Mouse (Mus musculus): ENCODE measurements around the gene Myocd. TPM values are rescaled to one million over a fixed set of nuclear protein-coding genes. Genes with fewer than 3 reads are reported as not detected.

Myocd gene
- 0.08 and 0.38 TPM in 2 replicates for total RNA-seq (2014; rRNA removed)
- polyA plus RNA-seq (2015; fragmentation: Nextera tagmentation; extraction: Ambion mirVana): 0.07 and 0.08 TPM in 2 replicates

GRCm38 (mm10) chr11:65269851-65270473, at the start of gene Myocd:
TSS of gene Myocd (minus strand) at chr11:65269989.
- Histone ChIP-seq H3K4me2 (ENCODE audit: low read depth) (peak within 1 kb of the TSS; percentile 88), H3K9me3 (ENCODE audit: low read length) (no peaks in the 10 kb centered on the region), H3K9ac (peak within 1 kb of the TSS; percentile 35; the same call in 1 of the 2 replicates), H3K36me3 (ENCODE audit: insufficient read depth) (no peaks in the 10 kb centered on the region), H3K27ac (ENCODE audit: low read depth, low read length) (no peak within 1 kb of the TSS), H3K27me3 (ENCODE audit: insufficient read depth, low read length) (no peaks in the 10 kb centered on the region; the same call in 1 of the 2 replicates), H3K4me3 (ENCODE audit: low read depth, low read length) (peak within 1 kb of the TSS; percentile 38), H3K4me1 (ENCODE audit: insufficient read depth) (0 out of 2 replicates have a peak, but pooled peaks cover 4% of the 10 kb centered on the region)
- DNase-seq: peak; percentile 48
- 1% methylated on average over 36 of the region's 37 CpGs for WGBS
- ATAC-seq: peak; percentile 58
- TF ChIP-seq CTCF (IDR thresholded peaks at IDR 0.05; ENCODE audit: low read depth): no peak

GRCm38 (mm10) chr11:65303824-65304223, 34.0 kb upstream of the Myocd start:
- no peak for ATAC-seq
- Histone ChIP-seq H3K36me3 (ENCODE audit: insufficient read depth) (no peaks in the 10 kb centered on the region), H3K4me3 (ENCODE audit: low read depth, low read length) (no peak overlapping the region), H3K9ac (no peak overlapping the region), H3K9me3 (ENCODE audit: low read length) (no peaks in the 10 kb centered on the region), H3K27me3 (ENCODE audit: insufficient read depth, low read length) (no peaks in the 10 kb centered on the region), H3K4me2 (ENCODE audit: low read depth) (no peak overlapping the region), H3K27ac (ENCODE audit: low read depth, low read length) (no peak overlapping the region), H3K4me1 (ENCODE audit: insufficient read depth) (no peaks in the 10 kb centered on the region)
- no peak for TF ChIP-seq CTCF (IDR thresholded peaks at IDR 0.05; ENCODE audit: low read depth)
- no peak for DNase-seq
- WGBS: 81% methylated on average over 3 of the region's 3 CpGs

GRCm38 (mm10) chr11:65294128-65294833, 24.5 kb upstream of the Myocd start:
- no peak for DNase-seq
- no peak for TF ChIP-seq CTCF (IDR thresholded peaks at IDR 0.05; ENCODE audit: low read depth)
- Histone ChIP-seq H3K9me3 (ENCODE audit: low read length) (no peaks in the 10 kb centered on the region), H3K36me3 (ENCODE audit: insufficient read depth) (no peaks in the 10 kb centered on the region), H3K4me2 (ENCODE audit: low read depth) (no peak overlapping the region), H3K27ac (ENCODE audit: low read depth, low read length) (no peak overlapping the region), H3K9ac (no peak overlapping the region), H3K4me3 (ENCODE audit: low read depth, low read length) (no peak overlapping the region), H3K4me1 (ENCODE audit: insufficient read depth) (no peaks in the 10 kb centered on the region), H3K27me3 (ENCODE audit: insufficient read depth, low read length) (no peaks in the 10 kb centered on the region)
- no peak for ATAC-seq
- WGBS: 86% methylated on average over 10 of the region's 10 CpGs

GRCm38 (mm10) chr11:65292994-65293393, 23.2 kb upstream of the Myocd start:
- ATAC-seq (no peak), DNase-seq (no peak)
- H3K27ac ChIP-seq (ENCODE audit: low read depth, low read length): no peak overlapping the region
- no peak overlapping the region for H3K9ac ChIP-seq
- no peak for TF ChIP-seq CTCF (IDR thresholded peaks at IDR 0.05; ENCODE audit: low read depth)
- no peaks in the 10 kb centered on the region for H3K9me3 ChIP-seq (ENCODE audit: low read length)
- H3K4me2 ChIP-seq (ENCODE audit: low read depth): no peak overlapping the region
- no peaks in the 10 kb centered on the region for H3K4me1 ChIP-seq (ENCODE audit: insufficient read depth)
- H3K27me3 ChIP-seq (ENCODE audit: insufficient read depth, low read length): no peaks in the 10 kb centered on the region
- H3K4me3 ChIP-seq (ENCODE audit: low read depth, low read length): no peak overlapping the region
- no peaks in the 10 kb centered on the region for H3K36me3 ChIP-seq (ENCODE audit: insufficient read depth)

GRCm38 (mm10) chr11:65287706-65288105, 17.9 kb upstream of the Myocd start:
- no peak overlapping the region for H3K4me3 ChIP-seq (ENCODE audit: low read depth, low read length)
- no peaks in the 10 kb centered on the region for H3K4me1 ChIP-seq (ENCODE audit: insufficient read depth)
- H3K27me3 ChIP-seq (ENCODE audit: insufficient read depth, low read length): no peaks in the 10 kb centered on the region
- TF ChIP-seq CTCF (IDR thresholded peaks at IDR 0.05; ENCODE audit: low read depth): no peak
- H3K36me3 ChIP-seq (ENCODE audit: insufficient read depth): no peaks in the 10 kb centered on the region
- DNase-seq (no peak), ATAC-seq (no peak)
- H3K4me2 ChIP-seq (ENCODE audit: low read depth): no peak overlapping the region
- no peaks in the 10 kb centered on the region for H3K9me3 ChIP-seq (ENCODE audit: low read length)
- no peak overlapping the region for H3K27ac ChIP-seq (ENCODE audit: low read depth, low read length)
- 68% methylated on average over 8 of the region's 8 CpGs for WGBS
- no peak overlapping the region for H3K9ac ChIP-seq

GRCm38 (mm10) chr11:65286211-65286610, 16.4 kb upstream of the Myocd start:
- no peaks in the 10 kb centered on the region for H3K27me3 ChIP-seq (ENCODE audit: insufficient read depth, low read length)
- H3K4me3 ChIP-seq (ENCODE audit: low read depth, low read length): no peak overlapping the region
- H3K36me3 ChIP-seq (ENCODE audit: insufficient read depth): no peaks in the 10 kb centered on the region
- H3K9me3 ChIP-seq (ENCODE audit: low read length): no peaks in the 10 kb centered on the region
- no peak overlapping the region for H3K4me2 ChIP-seq (ENCODE audit: low read depth)
- H3K4me1 ChIP-seq (ENCODE audit: insufficient read depth): no peaks in the 10 kb centered on the region
- no peak overlapping the region for H3K27ac ChIP-seq (ENCODE audit: low read depth, low read length)
- DNase-seq (no peak), ATAC-seq (no peak)
- TF ChIP-seq CTCF (IDR thresholded peaks at IDR 0.05; ENCODE audit: low read depth): no peak
- 87% methylated on average over 2 of the region's 2 CpGs for WGBS
- no peak overlapping the region for H3K9ac ChIP-seq

- no peak overlapping the region for H3K4me2 ChIP-seq (ENCODE audit: low read depth)
- no peaks in the 10 kb centered on the region for H3K36me3 ChIP-seq (ENCODE audit: insufficient read depth)
- TF ChIP-seq CTCF (IDR thresholded peaks at IDR 0.05; ENCODE audit: low read depth): no peak
- 82% methylated on average over 6 of the region's 6 CpGs for WGBS
- no peaks in the 10 kb centered on the region for H3K9me3 ChIP-seq (ENCODE audit: low read length)
- H3K4me3 ChIP-seq (ENCODE audit: low read depth, low read length): no peak overlapping the region
- no peaks in the 10 kb centered on the region for H3K4me1 ChIP-seq (ENCODE audit: insufficient read depth)
- H3K27ac ChIP-seq (ENCODE audit: low read depth, low read length): no peak overlapping the region
- H3K27me3 ChIP-seq (ENCODE audit: insufficient read depth, low read length): no peaks in the 10 kb centered on the region; the same call in 1 of the 2 replicates
- H3K9ac ChIP-seq: no peak overlapping the region
- no peak for ATAC-seq
- no peak for DNase-seq
Observed at GRCm38 (mm10) chr11:65275441-65275840, 5.7 kb upstream of the Myocd start.
